Mouse (Mus musculus): ENCODE results near the gene Trpc4. TPM values are rescaled to one million over a fixed set of nuclear protein-coding genes. Genes with fewer than 3 reads are reported as not detected.

Trpc4 gene
- polyA plus RNA-seq, 1 experiment from 2014 or later: 4.0 TPM

GRCm38 (mm10) chr3:54314055-54314454 is 158.2 kb downstream of the Trpc4 start:
- H3K4me1 ChIP-seq (ENCODE audit: control insufficient read depth, insufficient read depth, low read length): no peaks in the 10 kb centered on the region
- WGBS: 86% methylated on average over 2 of the region's 2 CpGs
- no peak for ATAC-seq (ENCODE audit: low read depth)

DNA sequence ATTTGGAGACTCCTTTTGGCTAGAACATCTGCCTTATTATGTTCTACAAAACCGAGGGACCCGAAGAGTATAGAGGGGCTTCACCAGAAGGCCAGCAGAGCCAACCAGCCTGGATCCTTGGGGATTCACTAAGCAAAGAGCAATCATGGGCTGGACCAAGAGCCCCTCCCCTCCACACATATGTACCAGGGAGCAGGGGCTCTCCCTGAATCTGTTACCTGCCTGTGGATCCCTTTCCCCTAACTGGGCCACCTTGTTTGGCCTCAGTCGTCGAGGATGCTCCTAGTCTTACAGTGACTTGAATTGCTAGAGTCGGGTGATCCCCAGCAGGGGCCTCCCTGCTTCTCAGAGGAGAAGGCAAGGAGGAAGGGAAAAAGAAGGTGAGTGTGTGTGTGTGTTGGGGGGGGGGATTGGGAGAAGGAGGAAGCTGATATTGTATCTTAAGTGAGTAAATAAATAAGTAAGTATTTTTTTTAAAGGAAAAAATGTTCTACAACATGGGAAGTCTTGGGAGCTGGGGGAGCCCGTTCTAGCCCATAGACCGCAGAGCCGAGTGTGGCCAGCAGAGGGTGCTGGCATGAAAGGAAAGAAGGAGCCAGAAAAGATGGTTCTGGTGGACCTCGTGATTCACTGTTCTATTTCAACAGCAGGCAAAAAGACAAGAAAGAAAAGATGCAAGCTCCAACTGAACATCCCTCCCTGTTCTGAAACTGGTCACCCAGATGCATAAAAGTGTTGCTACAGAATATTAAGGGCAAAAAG is 197.2 kb downstream of the Trpc4 start:
- H3K9ac ChIP-seq (replicated peaks; ENCODE audit: low read depth, low read length): no peak overlapping the region
- H3K36me3 ChIP-seq (ENCODE audit: control insufficient read depth, insufficient read depth, low read length): no peaks in the 10 kb centered on the region
- no peaks in the 10 kb centered on the region for H3K9me3 ChIP-seq (ENCODE audit: control insufficient read depth, low read length)
- H3K4me1 ChIP-seq (ENCODE audit: control insufficient read depth, insufficient read depth, low read length): 0 out of 2 replicates have a peak, but pooled peaks cover 3% of the 10 kb centered on the region
- H3K4me3 ChIP-seq (ENCODE audit: low read depth, low read length): no peak overlapping the region
- no peak overlapping the region for H3K27ac ChIP-seq (ENCODE audit: low read depth, low read length)
- peak; percentile 70; the same call in 1 of the 2 replicates for ATAC-seq (ENCODE audit: low read depth)
- H3K4me2 ChIP-seq (ENCODE audit: low read depth, low read length): no peak overlapping the region
- H3K27me3 ChIP-seq (ENCODE audit: control insufficient read depth, insufficient read depth, low read length): no peaks in the 10 kb centered on the region
- WGBS: 35% methylated on average over 9 of the region's 9 CpGs

More at GRCm38 (mm10) chr3:54314055-54314454, 158.2 kb downstream of the Trpc4 start:
- Histone ChIP-seq H3K9ac (replicated peaks; ENCODE audit: low read depth, low read length) (no peak overlapping the region), H3K27me3 (ENCODE audit: control insufficient read depth, insufficient read depth, low read length) (no peaks in the 10 kb centered on the region), H3K4me3 (ENCODE audit: low read depth, low read length) (no peak overlapping the region), H3K4me2 (ENCODE audit: low read depth, low read length) (no peak overlapping the region), H3K27ac (ENCODE audit: low read depth, low read length) (no peak overlapping the region), H3K9me3 (ENCODE audit: control insufficient read depth, low read length) (no peaks in the 10 kb centered on the region), H3K36me3 (ENCODE audit: control insufficient read depth, insufficient read depth, low read length) (no peaks in the 10 kb centered on the region)

GRCm38 (mm10) chr3:54357561-54357960 is 201.7 kb downstream of the Trpc4 start:
- H3K36me3 ChIP-seq (ENCODE audit: control insufficient read depth, insufficient read depth, low read length): no peaks in the 10 kb centered on the region
- no peaks in the 10 kb centered on the region for H3K27me3 ChIP-seq (ENCODE audit: control insufficient read depth, insufficient read depth, low read length)
- 62% methylated on average over 3 of the region's 3 CpGs for WGBS
- 0 out of 2 replicates have a peak, but pooled peaks cover 7% of the 10 kb centered on the region for H3K4me1 ChIP-seq (ENCODE audit: control insufficient read depth, insufficient read depth, low read length)
- H3K9ac ChIP-seq (replicated peaks; ENCODE audit: low read depth, low read length): no peak overlapping the region
- no peak overlapping the region for H3K4me3 ChIP-seq (ENCODE audit: low read depth, low read length)
- no peaks in the 10 kb centered on the region for H3K9me3 ChIP-seq (ENCODE audit: control insufficient read depth, low read length)
- no peak overlapping the region for H3K27ac ChIP-seq (ENCODE audit: low read depth, low read length)
- 0 out of 2 replicates have a peak, but pooled peaks have one; percentile 54 for ATAC-seq (ENCODE audit: low read depth)
- no peak overlapping the region for H3K4me2 ChIP-seq (ENCODE audit: low read depth, low read length)

GRCm38 (mm10) chr3:54358463-54359189 is 202.8 kb downstream of the Trpc4 start:
- no peak overlapping the region for H3K9ac ChIP-seq (replicated peaks; ENCODE audit: low read depth, low read length)
- H3K9me3 ChIP-seq (ENCODE audit: control insufficient read depth, low read length): no peaks in the 10 kb centered on the region
- H3K27ac ChIP-seq (ENCODE audit: low read depth, low read length): no peak overlapping the region
- H3K36me3 ChIP-seq (ENCODE audit: control insufficient read depth, insufficient read depth, low read length): no peaks in the 10 kb centered on the region
- peak; percentile 88 for ATAC-seq (ENCODE audit: low read depth)
- H3K4me2 ChIP-seq (ENCODE audit: low read depth, low read length): peak overlapping the region; percentile 22; the same call in 1 of the 2 replicates
- no peak overlapping the region for H3K4me3 ChIP-seq (ENCODE audit: low read depth, low read length)
- H3K4me1 ChIP-seq (ENCODE audit: control insufficient read depth, insufficient read depth, low read length): 0 out of 2 replicates have a peak, but pooled peaks cover 7% of the 10 kb centered on the region
- H3K27me3 ChIP-seq (ENCODE audit: control insufficient read depth, insufficient read depth, low read length): no peaks in the 10 kb centered on the region
- WGBS: 15% methylated on average over 15 of the region's 15 CpGs

GRCm38 (mm10) chr3:54360897-54361296 is 205.1 kb downstream of the Trpc4 start, which contains the start of gene Postn:
Gene Postn (plus strand): TSS chr3:54361109.
- H3K9ac ChIP-seq (replicated peaks; ENCODE audit: low read depth, low read length): no peak within 1 kb of the TSS
- H3K36me3 ChIP-seq (ENCODE audit: control insufficient read depth, insufficient read depth, low read length): no peaks in the 10 kb centered on the region
- H3K27me3 ChIP-seq (ENCODE audit: control insufficient read depth, insufficient read depth, low read length): no peaks in the 10 kb centered on the region
- H3K4me3 ChIP-seq (ENCODE audit: low read depth, low read length): no peak within 1 kb of the TSS; the same call in 1 of the 2 replicates
- no peak for ATAC-seq (ENCODE audit: low read depth)
- H3K27ac ChIP-seq (ENCODE audit: low read depth, low read length): no peak within 1 kb of the TSS
- 0 out of 2 replicates have a peak, but pooled peaks cover 7% of the 10 kb centered on the region for H3K4me1 ChIP-seq (ENCODE audit: control insufficient read depth, insufficient read depth, low read length)
- no peak within 1 kb of the TSS for H3K4me2 ChIP-seq (ENCODE audit: low read depth, low read length)
- WGBS: 42% methylated on average over 6 of the region's 6 CpGs
- H3K9me3 ChIP-seq (ENCODE audit: control insufficient read depth, low read length): no peaks in the 10 kb centered on the region

GRCm38 (mm10) chr3:54361656-54362055 is 205.8 kb downstream of the Trpc4 start:
- H3K9ac ChIP-seq (replicated peaks; ENCODE audit: low read depth, low read length): no peak overlapping the region
- H3K36me3 ChIP-seq (ENCODE audit: control insufficient read depth, insufficient read depth, low read length): no peaks in the 10 kb centered on the region
- 0 out of 2 replicates have a peak, but pooled peaks cover 7% of the 10 kb centered on the region for H3K4me1 ChIP-seq (ENCODE audit: control insufficient read depth, insufficient read depth, low read length)
- H3K9me3 ChIP-seq (ENCODE audit: control insufficient read depth, low read length): no peaks in the 10 kb centered on the region
- H3K4me3 ChIP-seq (ENCODE audit: low read depth, low read length): no peak overlapping the region
- no peak for ATAC-seq (ENCODE audit: low read depth)
- no peak overlapping the region for H3K4me2 ChIP-seq (ENCODE audit: low read depth, low read length)
- no peak overlapping the region for H3K27ac ChIP-seq (ENCODE audit: low read depth, low read length)
- H3K27me3 ChIP-seq (ENCODE audit: control insufficient read depth, insufficient read depth, low read length): no peaks in the 10 kb centered on the region

Other genes starting within 250 kb of the Trpc4 start
- gene Postn, start 205.1 kb downstream of the Trpc4 start, polyA plus RNA-seq (2014; fragmentation: Nextera tagmentation; extraction: Ambion mirVana): 5.2 and 78.5 TPM in 2 replicates

Data from neural tube, embryonic 14.5 days (tissue).